Mouse (Mus musculus): ENCODE results near the gene Doc2g. TPM values are rescaled to one million over a fixed set of nuclear protein-coding genes. Genes with fewer than 3 reads are reported as not detected.

The Doc2g gene
- polyA plus RNA-seq, 1 experiment from 2014 or later, result 3.4 TPM

DNA sequence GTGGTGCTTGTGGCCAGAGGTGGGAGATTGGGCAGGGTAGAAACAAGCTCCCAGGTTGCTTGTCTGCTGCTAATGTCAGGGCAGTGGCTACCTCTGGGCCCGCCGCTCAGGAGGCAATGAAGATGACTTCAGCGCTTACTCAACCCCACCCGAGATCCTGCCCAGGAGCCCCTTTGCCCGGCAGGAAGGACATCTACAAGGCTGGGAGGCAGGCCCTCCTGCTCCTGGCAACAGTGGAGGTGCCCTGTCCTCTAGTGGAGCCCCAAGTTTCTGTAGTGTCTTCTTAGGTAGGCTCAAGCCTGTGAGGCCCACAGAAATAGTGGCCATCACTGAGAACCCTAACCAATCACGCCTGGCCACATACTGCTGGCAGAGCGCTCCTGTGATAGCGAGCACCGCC is 2.0 kb downstream of the Doc2g start:
- H3K27me3 ChIP-seq (replicated peaks; ENCODE audit: control insufficient read depth, insufficient read depth, low read length), result no peaks in the 10 kb centered on the region
- no peak overlapping the region for H3K4me3 ChIP-seq (ENCODE audit: low read length)
- no peaks in the 10 kb centered on the region for H3K9me3 ChIP-seq (ENCODE audit: control insufficient read depth, low read length)
- H3K4me2 ChIP-seq (ENCODE audit: low read depth, low read length), result no peak overlapping the region
- peaks cover 22% of the 10 kb centered on the region for H3K36me3 ChIP-seq (ENCODE audit: control insufficient read depth, insufficient read depth, low read length)
- 83% methylated on average over 9 of the region's 9 CpGs for WGBS
- H3K9ac ChIP-seq (ENCODE audit: low read depth, low read length), result no peak overlapping the region
- ATAC-seq, result no peak
- H3K4me1 ChIP-seq (ENCODE audit: control insufficient read depth, insufficient read depth, low read length), result peaks cover 16% of the 10 kb centered on the region
- no peak overlapping the region for H3K27ac ChIP-seq (ENCODE audit: low read length)

DNA sequence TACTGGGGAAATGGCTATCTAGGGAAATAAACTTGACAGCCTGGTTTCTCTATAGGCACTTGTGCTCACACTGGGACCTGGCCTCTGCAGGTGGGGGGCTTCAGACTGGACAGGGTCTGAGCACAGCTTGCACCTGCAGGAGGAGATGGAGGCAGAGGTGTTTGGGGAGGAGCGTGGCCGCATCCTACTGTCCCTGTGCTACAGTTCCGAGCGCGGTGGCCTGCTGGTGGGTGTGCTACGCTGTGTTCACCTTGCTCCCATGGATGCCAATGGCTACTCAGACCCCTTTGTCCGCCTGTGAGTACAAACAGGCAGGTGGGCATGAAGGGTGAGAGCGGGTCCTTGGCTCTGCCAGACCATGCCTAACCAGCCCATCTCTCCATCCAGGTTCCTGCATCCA is 2.9 kb downstream of the Doc2g start:
- H3K27me3 ChIP-seq (replicated peaks; ENCODE audit: control insufficient read depth, insufficient read depth, low read length), result no peaks in the 10 kb centered on the region
- H3K27ac ChIP-seq (ENCODE audit: low read length), result no peak overlapping the region
- H3K9ac ChIP-seq (ENCODE audit: low read depth, low read length), result no peak overlapping the region
- WGBS, result 93% methylated on average over 8 of the region's 8 CpGs
- H3K4me2 ChIP-seq (ENCODE audit: low read depth, low read length), result no peak overlapping the region
- H3K4me1 ChIP-seq (ENCODE audit: control insufficient read depth, insufficient read depth, low read length), result peaks cover 16% of the 10 kb centered on the region
- ATAC-seq, result no peak
- H3K36me3 ChIP-seq (ENCODE audit: control insufficient read depth, insufficient read depth, low read length), result peaks cover 22% of the 10 kb centered on the region
- no peak overlapping the region for H3K4me3 ChIP-seq (ENCODE audit: low read length)
- H3K9me3 ChIP-seq (ENCODE audit: control insufficient read depth, low read length), result no peaks in the 10 kb centered on the region

DNA sequence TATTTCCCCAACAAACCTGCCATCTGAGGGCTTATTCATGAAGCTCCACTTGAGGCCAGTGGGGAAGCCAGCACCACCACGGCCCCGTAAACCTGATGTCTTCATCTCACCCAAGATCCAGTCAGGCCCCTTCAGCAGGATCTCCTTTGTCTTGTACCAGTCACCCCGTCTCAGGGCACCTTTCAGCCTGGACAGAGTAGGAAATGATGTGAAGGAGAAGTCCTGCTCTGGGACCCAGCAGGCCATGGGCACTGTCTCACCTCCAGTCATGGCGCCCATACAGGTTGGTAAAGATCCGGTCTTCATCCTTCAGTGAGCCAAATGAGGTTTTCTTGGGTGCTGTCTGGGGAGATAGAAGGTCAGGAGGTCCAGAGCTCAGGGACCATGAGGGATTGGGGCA is 8.0 kb downstream of the Doc2g start:
- Histone ChIP-seq H3K27me3 (replicated peaks; ENCODE audit: control insufficient read depth, insufficient read depth, low read length) (no peaks in the 10 kb centered on the region), H3K36me3 (ENCODE audit: control insufficient read depth, insufficient read depth, low read length) (peaks cover 22% of the 10 kb centered on the region), H3K4me3 (ENCODE audit: low read length) (no peak overlapping the region), H3K4me1 (ENCODE audit: control insufficient read depth, insufficient read depth, low read length) (peaks cover 9% of the 10 kb centered on the region), H3K4me2 (ENCODE audit: low read depth, low read length) (peak overlapping the region; percentile 49; the same call in 1 of the 2 replicates), H3K9me3 (ENCODE audit: control insufficient read depth, low read length) (no peaks in the 10 kb centered on the region), H3K9ac (ENCODE audit: low read depth, low read length) (no peak overlapping the region), H3K27ac (ENCODE audit: low read length) (no peak overlapping the region)
- WGBS, result 94% methylated on average over 5 of the region's 5 CpGs
- ATAC-seq, result no peak

DNA sequence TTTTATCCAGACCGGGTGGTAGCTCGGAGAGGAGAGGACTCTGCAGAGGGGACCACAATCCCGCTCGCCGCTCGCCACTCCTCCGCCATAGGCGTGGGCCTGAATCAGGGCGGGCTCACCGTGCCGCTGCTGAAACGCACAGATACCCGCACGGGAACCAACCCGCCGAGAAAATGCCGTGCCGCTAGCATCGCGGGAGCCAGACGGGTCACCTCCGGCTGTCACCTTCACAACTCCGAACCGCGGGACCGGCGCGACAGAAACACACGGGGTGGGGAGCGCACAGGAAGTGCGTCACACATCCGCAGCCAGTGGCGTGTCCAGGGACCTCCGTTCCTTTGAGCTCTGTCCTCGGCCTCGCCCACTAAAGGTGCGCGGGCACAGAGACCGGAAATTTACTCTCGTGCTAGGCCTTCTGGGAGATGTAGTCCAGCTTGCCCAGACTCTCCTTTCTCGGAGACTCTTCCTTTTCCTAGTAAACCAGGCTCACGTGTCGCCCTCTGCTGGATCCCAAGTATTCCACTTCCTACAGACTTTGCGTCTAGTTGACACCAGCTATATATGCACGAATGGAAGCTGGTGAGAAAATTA is 9.4 kb downstream of the Doc2g start, which contains the start of gene Ndufv1:
Ndufv1 (minus strand) TSS at position 375 of the 591 bp plus-strand sequence.
- Histone ChIP-seq H3K27ac (ENCODE audit: low read length) (peak within 1 kb of the TSS; percentile 40), H3K4me2 (ENCODE audit: low read depth, low read length) (peak within 1 kb of the TSS; percentile 55), H3K27me3 (replicated peaks; ENCODE audit: control insufficient read depth, insufficient read depth, low read length) (no peaks in the 10 kb centered on the region), H3K9ac (ENCODE audit: low read depth, low read length) (peak within 1 kb of the TSS; percentile 79), H3K36me3 (ENCODE audit: control insufficient read depth, insufficient read depth, low read length) (peaks cover 18% of the 10 kb centered on the region), H3K9me3 (ENCODE audit: control insufficient read depth, low read length) (no peaks in the 10 kb centered on the region), H3K4me1 (ENCODE audit: control insufficient read depth, insufficient read depth, low read length) (peaks cover 9% of the 10 kb centered on the region), H3K4me3 (ENCODE audit: low read length) (peak within 1 kb of the TSS; percentile 75)
- peak; percentile 99 for ATAC-seq
- WGBS, result under 1% methylated on average over 45 of the region's 45 CpGs

DNA sequence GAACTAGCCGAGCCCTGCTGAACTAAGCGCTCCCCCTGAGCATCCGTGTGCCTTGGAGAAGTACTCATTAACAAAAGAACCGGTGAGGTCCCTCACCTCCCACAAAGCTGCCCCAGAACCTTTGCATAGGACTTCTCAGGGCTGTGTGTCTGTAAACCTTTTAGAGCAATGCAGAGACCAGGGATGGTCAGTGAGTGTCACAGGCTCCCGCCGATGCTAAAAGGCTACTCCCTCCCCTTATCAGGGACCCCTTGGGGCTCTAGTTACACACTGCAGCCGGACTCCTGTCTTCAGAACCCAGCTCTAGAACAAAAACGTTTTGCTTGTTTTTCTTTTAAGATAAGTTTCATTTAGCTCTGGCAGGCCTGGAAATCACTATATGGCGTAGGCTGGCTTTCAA is 10.0 kb downstream of the Doc2g start:
- Histone ChIP-seq H3K9ac (ENCODE audit: low read depth, low read length) (peak overlapping the region; percentile 62), H3K27me3 (replicated peaks; ENCODE audit: control insufficient read depth, insufficient read depth, low read length) (no peaks in the 10 kb centered on the region), H3K9me3 (ENCODE audit: control insufficient read depth, low read length) (no peaks in the 10 kb centered on the region), H3K4me3 (ENCODE audit: low read length) (peak overlapping the region; percentile 75), H3K36me3 (ENCODE audit: control insufficient read depth, insufficient read depth, low read length) (peaks cover 14% of the 10 kb centered on the region; the same call in 1 of the 2 replicates), H3K4me2 (ENCODE audit: low read depth, low read length) (peak overlapping the region; percentile 55), H3K27ac (ENCODE audit: low read length) (no peak overlapping the region; the same call in 1 of the 2 replicates), H3K4me1 (ENCODE audit: control insufficient read depth, insufficient read depth, low read length) (peaks cover 9% of the 10 kb centered on the region)
- 18% methylated on average over 9 of the region's 9 CpGs for WGBS
- peak; percentile 38 for ATAC-seq

DNA sequence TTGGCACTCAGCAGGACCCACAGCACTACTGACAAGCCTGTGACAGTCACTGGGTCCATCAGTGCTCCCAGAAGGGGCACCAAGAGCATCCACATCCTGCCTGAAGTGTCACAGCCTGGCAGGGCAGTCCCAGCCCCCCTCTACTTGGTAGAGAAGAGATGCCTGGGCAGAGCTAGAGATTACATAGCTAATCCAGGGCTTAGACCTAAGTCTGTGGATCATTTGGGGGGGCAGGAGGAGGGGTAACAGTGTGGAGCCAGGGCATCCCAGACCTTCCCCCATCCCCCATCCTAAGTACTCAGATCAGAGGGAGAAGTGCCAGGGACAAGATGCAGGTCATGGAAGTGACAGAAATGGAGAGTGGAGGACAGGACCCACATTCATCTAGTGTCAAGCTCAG is 11.7 kb downstream of the Doc2g start:
- Histone ChIP-seq H3K9me3 (ENCODE audit: control insufficient read depth, low read length) (no peaks in the 10 kb centered on the region), H3K27ac (ENCODE audit: low read length) (no peak overlapping the region), H3K27me3 (replicated peaks; ENCODE audit: control insufficient read depth, insufficient read depth, low read length) (no peaks in the 10 kb centered on the region), H3K9ac (ENCODE audit: low read depth, low read length) (no peak overlapping the region), H3K36me3 (ENCODE audit: control insufficient read depth, insufficient read depth, low read length) (0 out of 2 replicates have a peak, but pooled peaks cover under 1% of the 10 kb centered on the region), H3K4me2 (ENCODE audit: low read depth, low read length) (no peak overlapping the region), H3K4me1 (ENCODE audit: control insufficient read depth, insufficient read depth, low read length) (peaks cover 21% of the 10 kb centered on the region), H3K4me3 (ENCODE audit: low read length) (no peak overlapping the region)
- no peak for ATAC-seq

DNA sequence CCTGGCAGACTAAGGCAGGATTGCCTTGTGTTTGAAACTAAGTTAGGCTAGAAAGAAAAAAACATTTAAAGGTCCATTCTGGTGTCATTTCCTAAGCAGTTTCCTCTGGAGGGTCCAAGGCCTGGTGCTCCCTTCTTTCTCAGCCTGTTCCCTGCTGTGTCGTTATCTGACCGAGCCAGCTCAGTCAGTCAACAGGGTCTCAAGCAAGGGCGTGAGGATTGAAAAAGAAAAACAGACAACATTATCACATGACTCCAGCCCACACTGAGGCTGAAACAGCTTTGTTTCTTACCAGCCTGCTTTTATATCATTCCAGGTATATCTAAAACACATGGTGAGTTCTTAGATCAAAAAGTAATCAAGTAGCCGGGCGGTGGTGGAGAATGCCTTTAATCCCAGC is 12.5 kb downstream of the Doc2g start:
- H3K4me1 ChIP-seq (ENCODE audit: control insufficient read depth, insufficient read depth, low read length), result peaks cover 21% of the 10 kb centered on the region

DNA sequence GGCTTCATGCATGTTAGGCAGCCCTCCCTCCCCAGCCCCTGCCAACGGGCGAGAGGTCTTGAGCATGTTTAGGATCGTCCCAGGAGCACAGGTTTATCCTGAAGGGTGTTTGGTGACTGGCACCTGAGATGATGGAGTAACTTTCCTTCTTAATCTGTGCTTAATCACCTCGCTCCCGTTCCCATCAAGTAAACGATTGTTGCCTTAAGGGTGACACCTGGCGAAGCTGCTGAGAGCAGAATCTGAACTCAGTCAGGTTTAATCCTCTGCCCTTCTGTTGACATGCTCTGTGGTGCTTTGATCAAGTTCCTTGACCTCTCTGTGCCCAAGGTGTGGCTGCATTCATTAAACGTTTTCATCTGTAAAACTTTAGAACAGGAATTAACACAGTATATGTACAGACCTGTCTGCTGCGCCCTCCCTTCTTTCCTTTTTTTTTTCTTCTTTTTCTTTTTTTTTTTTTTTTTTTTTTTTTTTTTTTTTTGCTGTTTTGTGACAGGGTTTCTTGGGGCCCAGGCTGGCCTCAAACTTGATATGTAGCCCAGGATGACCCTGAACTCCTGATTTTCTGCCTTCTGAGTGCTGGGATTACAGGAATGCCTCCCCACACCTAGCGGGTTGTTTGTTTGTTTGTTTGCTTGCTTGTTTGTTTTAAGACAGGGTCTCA is 14.9 kb downstream of the Doc2g start:
- Histone ChIP-seq H3K27ac (ENCODE audit: low read length) (no peak overlapping the region), H3K9me3 (ENCODE audit: control insufficient read depth, low read length) (no peaks in the 10 kb centered on the region), H3K9ac (ENCODE audit: low read depth, low read length) (no peak overlapping the region), H3K4me1 (ENCODE audit: control insufficient read depth, insufficient read depth, low read length) (peaks cover 14% of the 10 kb centered on the region; the same call in 1 of the 2 replicates), H3K4me2 (ENCODE audit: low read depth, low read length) (no peak overlapping the region), H3K4me3 (ENCODE audit: low read length) (no peak overlapping the region), H3K36me3 (ENCODE audit: control insufficient read depth, insufficient read depth, low read length) (no peaks in the 10 kb centered on the region), H3K27me3 (replicated peaks; ENCODE audit: control insufficient read depth, insufficient read depth, low read length) (no peaks in the 10 kb centered on the region)
- 55% methylated on average over 10 of the region's 10 CpGs for WGBS
- no peak for ATAC-seq

More for the DNA sequence above, 12.5 kb downstream of the Doc2g start:
- Histone ChIP-seq H3K27ac (ENCODE audit: low read length) (no peak overlapping the region), H3K4me2 (ENCODE audit: low read depth, low read length) (no peak overlapping the region), H3K27me3 (replicated peaks; ENCODE audit: control insufficient read depth, insufficient read depth, low read length) (no peaks in the 10 kb centered on the region), H3K4me3 (ENCODE audit: low read length) (no peak overlapping the region), H3K9me3 (ENCODE audit: control insufficient read depth, low read length) (no peaks in the 10 kb centered on the region), H3K9ac (ENCODE audit: low read depth, low read length) (0 out of 2 replicates have a peak overlapping the region, but pooled peaks have one; percentile 6), H3K36me3 (ENCODE audit: control insufficient read depth, insufficient read depth, low read length) (no peaks in the 10 kb centered on the region)
- WGBS, result 62% methylated on average over 5 of the region's 5 CpGs
- ATAC-seq, result no peak

DNA sequence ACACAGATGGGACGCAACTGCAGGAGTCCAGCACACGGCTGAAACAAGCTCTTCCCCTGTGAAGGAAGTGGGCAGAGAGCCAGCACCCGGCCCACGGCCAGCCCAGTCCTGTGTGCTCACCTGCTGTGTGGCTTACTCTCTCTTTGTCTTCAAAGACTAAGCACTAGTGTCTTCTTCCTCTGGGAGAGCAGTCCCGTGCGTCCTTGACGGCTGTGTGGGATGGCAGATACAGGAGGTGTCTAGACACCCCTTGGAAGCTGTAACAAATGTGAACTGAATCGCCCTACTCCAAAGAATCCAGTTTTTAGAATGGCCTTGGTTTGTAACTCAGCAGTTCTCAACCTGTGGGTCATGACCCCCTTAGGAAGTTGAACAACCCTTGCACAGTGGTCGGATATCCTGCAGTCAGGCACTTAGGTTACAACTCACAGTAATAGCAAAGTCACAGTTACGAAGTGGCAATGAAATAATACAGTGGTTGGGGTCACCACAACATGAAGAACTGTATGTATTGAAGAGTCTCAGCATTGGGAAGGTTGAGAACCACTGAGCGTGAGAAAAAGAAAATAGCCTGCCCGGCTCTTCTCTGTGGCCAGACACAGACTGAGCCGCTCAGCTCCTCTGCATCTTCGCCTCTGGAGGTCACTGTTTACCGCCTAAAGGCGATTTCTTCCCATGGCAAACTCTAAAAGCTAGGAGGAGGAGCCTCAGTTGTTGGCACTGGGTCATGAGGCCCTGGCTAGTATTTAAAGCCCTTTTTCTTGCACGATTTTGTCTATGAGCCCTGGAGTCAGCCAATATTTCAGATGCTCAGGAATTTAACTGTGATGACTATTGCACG is 15.8 kb downstream of the Doc2g start:
- Histone ChIP-seq H3K4me2 (ENCODE audit: low read depth, low read length) (no peak overlapping the region), H3K4me1 (ENCODE audit: control insufficient read depth, insufficient read depth, low read length) (peaks cover 12% of the 10 kb centered on the region; the same call in 1 of the 2 replicates), H3K27me3 (replicated peaks; ENCODE audit: control insufficient read depth, insufficient read depth, low read length) (no peaks in the 10 kb centered on the region), H3K9ac (ENCODE audit: low read depth, low read length) (peak overlapping the region; percentile 34), H3K27ac (ENCODE audit: low read length) (no peak overlapping the region; the same call in none of the 2 replicates), H3K9me3 (ENCODE audit: control insufficient read depth, low read length) (no peaks in the 10 kb centered on the region), H3K36me3 (ENCODE audit: control insufficient read depth, insufficient read depth, low read length) (no peaks in the 10 kb centered on the region), H3K4me3 (ENCODE audit: low read length) (no peak overlapping the region; the same call in 1 of the 2 replicates)
- peak; percentile 92 for ATAC-seq
- 30% methylated on average over 18 of the region's 18 CpGs for WGBS

Data from intestine, embryonic 16.5 days (tissue).